Mouse (Mus musculus) forebrain, embryonic 10.5 days (tissue): Measurements from ENCODE around the gene Pomc. TPM values are rescaled to one million over a fixed set of nuclear protein-coding genes. Genes with fewer than 3 reads are reported as not detected.

Source experiments
- DNase-seq: peaks from one replicate; pipeline ENCODE4 v3.0.0-alpha.2; 2017; ENCODE audit warnings: low spot score; ENCODE audit errors: extremely low spot score
- H3K27ac ChIP-seq: fragments of 300-500 bp; sonication (generic); 2 replicates; pipeline ENCODE4 v1.5.1; 2016; ENCODE audit warnings: mild to moderate bottlenecking
- H3K27me3 ChIP-seq: fragments of 300-500 bp; sonication (generic); 2 replicates; pipeline ENCODE4 v1.6.1; 2016; ENCODE audit warnings: mild to moderate bottlenecking; ENCODE audit not compliant: poor library complexity, severe bottlenecking
- H3K36me3 ChIP-seq: fragments of 300-500 bp; sonication (generic); replicated peaks from 2 replicates; pipeline ENCODE4 v1.6.1; 2016; ENCODE audit warnings: mild to moderate bottlenecking, moderate library complexity
- H3K4me1 ChIP-seq: fragments of 300-500 bp; sonication (generic); 2 replicates; pipeline ENCODE4 v1.6.1; 2016
- H3K4me3 ChIP-seq: fragments of 300-500 bp; sonication (generic); 2 replicates; pipeline ENCODE4 v1.5.1; 2016; ENCODE audit warnings: mild to moderate bottlenecking, moderate library complexity
- H3K9me3 ChIP-seq: fragments of 300-500 bp; sonication (generic); 2 replicates; pipeline ENCODE4 v1.6.1; 2016; ENCODE audit warnings: mild to moderate bottlenecking, moderate library complexity
- WGBS: fragments of 180-500 bp; shearing (Covaris S2); methylation state at CpG from one replicate; pipeline ENCODE4 v1.1.7; 2016; 5-methylcytosine and 5-hydroxymethylcytosine counted together
- polyA plus RNA-seq: library from polyadenylated mRNA; unstranded; fragments of >200 nt; fragmentation: Nextera tagmentation; extraction: Ambion mirVana; gene quantifications from 2 replicates; pipeline ENCODE4 v1.2.1, GENCODE M21; 2016

Gene Pomc
- polyA plus RNA-seq, 1 experiment from 2014 or later = 6.1 TPM

GRCm38 (mm10) chr12:3981350-3982131 is 26.8 kb downstream of the Pomc start:
- H3K4me3 ChIP-seq = peak overlapping the region; percentile 62
- H3K36me3 ChIP-seq = peaks cover 15% of the 10 kb centered on the region
- H3K27me3 ChIP-seq = peaks cover 22% of the 10 kb centered on the region
- H3K9me3 ChIP-seq = no peaks in the 10 kb centered on the region
- peak; percentile 78 for DNase-seq
- H3K4me1 ChIP-seq = peaks cover 21% of the 10 kb centered on the region
- under 1% methylated on average over 41 of the region's 41 CpGs for WGBS
- H3K27ac ChIP-seq = peak overlapping the region; percentile 69

- H3K9me3 ChIP-seq = no peaks in the 10 kb centered on the region
- WGBS = 24% methylated on average over 6 of the region's 6 CpGs
- H3K4me3 ChIP-seq = peak overlapping the region; percentile 62
- H3K4me1 ChIP-seq = peaks cover 21% of the 10 kb centered on the region
- no peak for DNase-seq
- 0 out of 2 replicates have a peak, but pooled peaks cover 10% of the 10 kb centered on the region for H3K36me3 ChIP-seq
- H3K27me3 ChIP-seq = peaks cover 22% of the 10 kb centered on the region
- H3K27ac ChIP-seq = no peak overlapping the region
These were observed 27.5 kb downstream of the Pomc start for GRCm38 (mm10) chr12:3982257-3982656.

DNA sequence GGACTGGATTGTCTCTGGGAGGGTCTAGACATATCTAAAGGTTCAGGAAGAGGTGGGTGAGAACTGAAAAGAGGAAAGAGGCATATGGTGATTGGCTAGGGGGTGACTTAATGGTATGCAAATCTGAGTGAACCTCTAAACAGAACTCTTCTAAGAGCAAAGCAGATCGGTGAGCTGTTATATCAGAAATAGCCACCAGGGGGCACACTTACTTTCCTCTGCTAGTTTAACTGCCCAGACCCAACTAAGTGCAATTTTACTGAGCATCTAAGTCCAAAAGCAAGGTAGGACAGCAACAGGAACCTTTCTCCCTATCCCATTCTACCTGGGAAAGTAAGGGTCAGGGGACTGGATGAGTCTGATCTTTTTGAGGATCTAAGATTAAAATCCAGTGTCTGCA is 29.0 kb downstream of the Pomc start:
- Histone ChIP-seq H3K27me3 (peaks cover 22% of the 10 kb centered on the region), H3K36me3 (0 out of 2 replicates have a peak, but pooled peaks cover 4% of the 10 kb centered on the region), H3K4me3 (no peak overlapping the region), H3K9me3 (no peaks in the 10 kb centered on the region), H3K27ac (no peak overlapping the region), H3K4me1 (peaks cover 21% of the 10 kb centered on the region)
- 0% methylated on average over 1 of the region's 1 CpGs for WGBS
- DNase-seq = peak; percentile 66

DNA sequence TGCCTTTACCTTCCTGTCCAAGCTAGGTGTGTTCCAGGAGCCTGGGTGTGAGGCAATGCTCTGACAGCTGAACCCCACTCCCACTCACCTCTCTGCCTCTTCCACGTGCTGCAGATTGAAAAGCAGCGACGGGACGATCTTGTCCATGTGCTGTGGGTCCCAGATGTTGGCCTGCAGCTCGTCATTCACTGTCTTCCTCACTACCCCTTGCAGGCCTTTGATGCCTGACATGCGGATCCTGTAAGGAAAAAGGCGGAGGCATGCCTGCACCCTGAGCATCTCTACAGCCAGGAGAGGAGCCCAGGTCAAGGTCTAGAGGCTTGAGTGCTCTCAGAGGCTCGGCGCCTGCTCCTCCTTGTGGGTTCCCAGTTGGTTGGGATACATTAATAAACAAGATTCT is 29.7 kb downstream of the Pomc start:
- Histone ChIP-seq H3K36me3 (0 out of 2 replicates have a peak, but pooled peaks cover 4% of the 10 kb centered on the region), H3K4me3 (no peak overlapping the region), H3K27me3 (peaks cover 22% of the 10 kb centered on the region), H3K4me1 (peaks cover 21% of the 10 kb centered on the region), H3K27ac (no peak overlapping the region), H3K9me3 (no peaks in the 10 kb centered on the region)
- no peak for DNase-seq
- WGBS = 86% methylated on average over 9 of the region's 9 CpGs

DNA sequence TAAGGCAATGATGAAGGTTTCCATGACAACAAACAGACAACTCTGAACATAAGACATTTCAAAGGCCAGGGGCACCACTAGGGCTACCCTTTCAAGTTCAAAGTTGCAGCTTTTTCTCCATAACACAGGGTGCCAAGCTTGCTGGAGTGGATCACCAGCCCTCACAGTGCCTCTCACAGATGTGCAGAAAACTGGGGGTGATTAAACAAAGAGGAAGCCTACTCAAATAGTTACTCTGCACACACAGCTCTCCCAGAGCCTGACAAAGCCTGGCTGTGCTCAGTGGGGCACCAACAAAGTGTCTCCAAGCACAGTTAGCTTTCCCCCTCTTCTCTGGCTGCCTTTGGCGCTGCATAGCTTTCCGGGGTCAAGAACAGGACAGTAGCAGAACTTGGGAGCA is 35.2 kb downstream of the Pomc start:
- Histone ChIP-seq H3K36me3 (0 out of 2 replicates have a peak, but pooled peaks cover 3% of the 10 kb centered on the region), H3K27me3 (no peaks in the 10 kb centered on the region), H3K4me1 (peaks cover 15% of the 10 kb centered on the region), H3K4me3 (no peak overlapping the region), H3K9me3 (no peaks in the 10 kb centered on the region), H3K27ac (peak overlapping the region; percentile 51; the same call in 1 of the 2 replicates)
- DNase-seq = no peak
- 62% methylated on average over 2 of the region's 2 CpGs for WGBS

DNA sequence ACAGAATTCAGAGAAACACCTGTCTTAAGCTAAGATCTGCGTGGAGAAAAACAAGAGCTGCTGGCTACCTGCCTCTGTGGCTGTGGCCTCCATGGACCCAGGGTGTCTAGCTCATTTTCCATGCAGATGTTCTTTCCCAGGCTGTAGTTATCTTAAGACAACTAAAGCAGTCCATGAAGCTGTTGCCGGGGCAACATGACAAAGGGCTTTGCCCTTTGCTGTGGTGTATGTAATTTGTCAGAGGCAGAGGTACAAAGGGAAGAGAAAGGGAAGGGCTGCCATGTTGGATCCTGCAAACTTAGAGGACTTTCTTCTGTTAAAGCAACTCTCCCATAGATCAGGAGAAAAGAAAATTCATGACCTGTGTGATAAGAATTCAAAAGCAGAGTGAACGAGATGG is 36.3 kb downstream of the Pomc start:
- 92% methylated on average over 3 of the region's 3 CpGs for WGBS
- DNase-seq = no peak
- H3K9me3 ChIP-seq = no peaks in the 10 kb centered on the region
- H3K4me1 ChIP-seq = peaks cover 15% of the 10 kb centered on the region
- H3K4me3 ChIP-seq = no peak overlapping the region
- no peak overlapping the region for H3K27ac ChIP-seq
- 0 out of 2 replicates have a peak, but pooled peaks cover 3% of the 10 kb centered on the region for H3K36me3 ChIP-seq
- H3K27me3 ChIP-seq = no peaks in the 10 kb centered on the region

- whole genome bisulfite sequencing = 91% methylated on average over 9 of the region's 9 CpGs
- H3K36me3 ChIP-seq = peaks cover 3% of the 10 kb centered on the region; the same call in 1 of the 2 replicates
- no peak overlapping the region for H3K27ac ChIP-seq
- no peak overlapping the region for H3K4me3 ChIP-seq
- no peaks in the 10 kb centered on the region for H3K4me1 ChIP-seq
- DNase-seq = no peak
- H3K27me3 ChIP-seq = no peaks in the 10 kb centered on the region
- H3K9me3 ChIP-seq = no peaks in the 10 kb centered on the region
These were observed 42.0 kb downstream of the Pomc start for GRCm38 (mm10) chr12:3996749-3997148.

DNA sequence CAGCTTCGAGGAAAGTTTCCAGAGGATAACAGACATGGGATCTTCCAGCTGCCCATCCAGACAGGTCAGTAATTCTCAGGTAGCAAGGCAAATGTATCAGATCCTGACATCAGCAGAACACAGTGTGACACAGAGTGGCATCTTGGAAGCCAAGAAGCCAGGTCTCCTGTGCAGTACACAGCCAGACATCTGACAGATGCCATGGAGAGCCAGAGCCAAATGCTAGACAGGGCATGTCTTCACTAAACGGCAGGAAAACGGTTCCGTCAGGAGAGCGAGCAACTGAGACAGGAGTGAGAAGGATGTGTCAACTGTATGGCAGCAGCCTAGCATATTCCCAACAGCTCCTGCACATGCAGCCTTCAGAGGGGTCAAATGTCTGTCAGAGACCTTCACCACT is 45.7 kb downstream of the Pomc start:
- H3K4me3 ChIP-seq = no peak overlapping the region
- WGBS = 97% methylated on average over 5 of the region's 5 CpGs
- no peak for DNase-seq
- H3K9me3 ChIP-seq = no peaks in the 10 kb centered on the region
- no peaks in the 10 kb centered on the region for H3K27me3 ChIP-seq
- H3K27ac ChIP-seq = no peak overlapping the region
- no peaks in the 10 kb centered on the region; the same call in 1 of the 2 replicates for H3K36me3 ChIP-seq
- peaks cover 13% of the 10 kb centered on the region for H3K4me1 ChIP-seq

DNA sequence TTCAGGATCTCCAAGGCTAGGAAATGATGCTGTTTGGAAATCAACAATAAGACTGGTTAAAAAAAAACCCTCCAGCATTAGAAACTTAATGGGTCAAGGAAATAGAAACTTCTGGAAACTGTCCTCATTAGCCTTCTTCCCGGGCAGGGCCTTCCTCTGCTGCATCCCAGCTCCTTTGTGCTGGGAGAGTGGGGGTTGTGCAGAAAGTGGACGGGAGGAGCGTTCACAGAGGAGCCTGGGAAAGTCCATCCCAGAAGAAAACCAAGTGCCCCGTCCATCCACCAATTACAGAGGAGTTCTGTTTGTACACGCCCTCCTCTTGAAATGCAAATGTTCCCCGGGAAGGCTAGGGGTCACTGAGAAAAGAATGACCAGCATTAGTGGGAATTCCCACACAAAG is 49.9 kb downstream of the Pomc start:
- peak overlapping the region; percentile 45; the same call in 1 of the 2 replicates for H3K27ac ChIP-seq
- H3K4me1 ChIP-seq = peaks cover 52% of the 10 kb centered on the region
- no peaks in the 10 kb centered on the region for H3K27me3 ChIP-seq
- H3K36me3 ChIP-seq = no peaks in the 10 kb centered on the region; the same call in 1 of the 2 replicates
- no peak overlapping the region for H3K4me3 ChIP-seq
- 13% methylated on average over 6 of the region's 6 CpGs for WGBS
- no peak for DNase-seq
- no peaks in the 10 kb centered on the region for H3K9me3 ChIP-seq

- Histone ChIP-seq H3K4me3 (no peak overlapping the region), H3K27ac (peak overlapping the region; percentile 20; the same call in 1 of the 2 replicates), H3K27me3 (no peaks in the 10 kb centered on the region), H3K9me3 (no peaks in the 10 kb centered on the region), H3K36me3 (no peaks in the 10 kb centered on the region), H3K4me1 (peaks cover 63% of the 10 kb centered on the region)
- no peak for DNase-seq
- WGBS = 92% methylated on average over 7 of the region's 7 CpGs
These were observed 51.3 kb downstream of the Pomc start for GRCm38 (mm10) chr12:4006079-4006478.

DNA sequence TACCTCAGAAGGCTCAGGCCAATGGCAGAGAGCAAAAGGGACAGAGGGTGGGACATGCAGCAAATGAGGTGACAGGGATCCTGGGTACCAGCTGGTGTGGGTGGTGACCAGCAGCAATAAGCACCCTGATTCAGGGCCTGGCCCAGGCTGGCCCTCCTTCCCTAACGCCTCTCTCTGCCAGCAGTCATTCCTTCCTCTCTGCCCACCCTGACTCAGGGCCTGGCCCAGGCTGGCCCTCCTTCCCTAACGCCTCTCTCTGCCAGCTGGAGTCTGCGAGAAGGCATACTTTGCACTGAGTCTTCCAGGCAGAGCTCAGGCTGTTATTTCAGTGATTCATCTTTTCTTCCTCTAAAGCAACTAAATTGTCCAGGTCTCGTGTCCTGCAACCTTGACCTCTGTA is 52.4 kb downstream of the Pomc start:
- Histone ChIP-seq H3K4me1 (peaks cover 63% of the 10 kb centered on the region), H3K4me3 (no peak overlapping the region), H3K27ac (peak overlapping the region; percentile 20), H3K9me3 (no peaks in the 10 kb centered on the region), H3K36me3 (no peaks in the 10 kb centered on the region), H3K27me3 (no peaks in the 10 kb centered on the region)
- 65% methylated on average over 4 of the region's 4 CpGs for WGBS
- no peak for DNase-seq

DNA sequence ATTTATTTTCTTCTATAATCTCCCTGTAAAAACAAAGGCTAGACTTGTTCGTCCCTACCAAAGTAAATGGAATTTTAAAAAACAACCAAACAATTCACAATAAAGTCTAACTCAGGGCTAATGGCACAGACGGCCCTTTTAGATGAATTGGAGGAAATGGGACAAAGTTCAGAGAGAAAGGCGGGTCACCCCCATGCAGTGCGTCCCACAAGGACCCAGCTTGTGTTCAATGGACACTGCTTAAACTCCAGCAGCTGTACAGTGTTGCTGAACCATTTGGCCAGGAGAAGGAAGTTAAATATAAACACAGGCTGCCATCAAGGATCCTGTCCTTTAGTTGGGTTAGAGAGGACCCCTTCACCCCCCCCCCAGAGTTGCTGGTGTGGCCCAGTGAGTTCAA is 53.0 kb downstream of the Pomc start:
- H3K4me1 ChIP-seq = peaks cover 63% of the 10 kb centered on the region
- no peak for DNase-seq
- H3K4me3 ChIP-seq = no peak overlapping the region
- no peaks in the 10 kb centered on the region for H3K9me3 ChIP-seq
- no peak overlapping the region for H3K27ac ChIP-seq
- no peaks in the 10 kb centered on the region for H3K27me3 ChIP-seq
- WGBS = 62% methylated on average over 4 of the region's 4 CpGs
- no peaks in the 10 kb centered on the region for H3K36me3 ChIP-seq

GRCm38 (mm10) chr12:4008731-4009130 is 54.0 kb downstream of the Pomc start:
- 37% methylated on average over 12 of the region's 12 CpGs for WGBS
- no peaks in the 10 kb centered on the region for H3K36me3 ChIP-seq
- peaks cover 63% of the 10 kb centered on the region for H3K4me1 ChIP-seq
- H3K9me3 ChIP-seq = no peaks in the 10 kb centered on the region
- H3K4me3 ChIP-seq = no peak overlapping the region
- no peaks in the 10 kb centered on the region for H3K27me3 ChIP-seq
- no peak for DNase-seq
- 0 out of 2 replicates have a peak overlapping the region, but pooled peaks have one; percentile 31 for H3K27ac ChIP-seq
